Comparison of ENCODE assay signal across 25 mouse cellular contexts in the genomic region with DNA sequence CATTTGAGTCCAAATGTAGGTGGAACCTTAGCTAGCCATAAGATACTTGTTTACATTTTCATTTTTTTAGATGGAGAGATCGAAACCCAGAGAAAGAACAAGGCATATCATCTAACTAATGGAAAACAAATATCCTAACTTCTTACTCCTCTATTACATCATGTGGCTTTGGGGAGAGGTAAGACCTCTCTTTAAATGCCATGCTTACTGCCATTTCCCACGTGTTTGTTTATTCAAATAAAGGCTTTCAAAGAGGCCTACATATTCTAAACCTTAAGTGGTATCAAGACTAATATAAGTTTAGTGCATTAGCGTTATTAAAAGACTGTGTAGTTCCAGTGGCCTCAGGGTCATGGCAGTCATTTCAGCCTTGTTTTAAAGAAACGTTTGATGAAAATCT.
"Had no signal": no experiment of that assay in that cellular context is flagged by ENCODE, and none has a peak within 500 bp of the region (broad histone marks: within the 10 kb centered on the region; RNA-seq: fewer than 3 reads in every experiment).

No protein-coding gene starts in this region.

- H3K36me3 ChIP-seq: embryonic facial prominence, embryonic 10.5 days; embryonic facial prominence, embryonic 12.5 days; embryonic facial prominence, embryonic 13.5 days; embryonic facial prominence, embryonic 15.5 days; forebrain, embryonic 10.5 days; forebrain, embryonic 12.5 days; forebrain, embryonic 15.5 days had no signal

- ATAC-seq: forebrain, embryonic 13.5 days; forebrain, embryonic 15.5 days; forebrain, embryonic 16.5 days; forebrain, postnatal 0 days had no signal

- H3K27ac ChIP-seq: embryonic facial prominence, embryonic 10.5 days; embryonic facial prominence, embryonic 12.5 days; embryonic facial prominence, embryonic 13.5 days; embryonic facial prominence, embryonic 15.5 days; forebrain, embryonic 12.5 days; forebrain, embryonic 13.5 days; forebrain, embryonic 15.5 days; gastrocnemius, adult 2 months; heart, adult 2 months had no signal

- DNase-seq: cerebellum, adult 9-10 months; cerebellum, adult 9-11 months; cerebellum, postnatal 10 days; cerebellum, postnatal 14 days; cerebellum, postnatal 25 days; cerebellum, postnatal 36 days; forebrain, postnatal 0 days; gastrocnemius, adult 2 months; gastrocnemius, postnatal 10 days; gastrocnemius, postnatal 14 days; gastrocnemius, postnatal 25 days; gastrocnemius, postnatal 36 days; heart, adult 11 months; heart, adult 18-20 months; heart, adult 2 months had no signal

- H3K27me3 ChIP-seq: embryonic facial prominence, embryonic 12.5 days; embryonic facial prominence, embryonic 13.5 days; embryonic facial prominence, embryonic 15.5 days; forebrain, embryonic 12.5 days; forebrain, embryonic 15.5 days had no signal

- H3K9me3 ChIP-seq: embryonic facial prominence, embryonic 10.5 days; embryonic facial prominence, embryonic 12.5 days; embryonic facial prominence, embryonic 13.5 days; embryonic facial prominence, embryonic 15.5 days; forebrain, embryonic 10.5 days; forebrain, embryonic 12.5 days; forebrain, embryonic 13.5 days; forebrain, embryonic 15.5 days had no signal

- H3K9ac ChIP-seq: embryonic facial prominence, embryonic 12.5 days; embryonic facial prominence, embryonic 13.5 days; embryonic facial prominence, embryonic 15.5 days; forebrain, embryonic 12.5 days; forebrain, embryonic 13.5 days; forebrain, embryonic 15.5 days; forebrain, postnatal 0 days had no signal

- H3K4me2 ChIP-seq: embryonic facial prominence, embryonic 12.5 days; embryonic facial prominence, embryonic 13.5 days; embryonic facial prominence, embryonic 15.5 days; forebrain, embryonic 12.5 days; forebrain, embryonic 13.5 days; forebrain, embryonic 15.5 days had no signal

- H3K4me3 ChIP-seq: embryonic facial prominence, embryonic 10.5 days; embryonic facial prominence, embryonic 12.5 days; embryonic facial prominence, embryonic 13.5 days; embryonic facial prominence, embryonic 15.5 days; erythroblast, embryonic 14.5 days; forebrain, embryonic 10.5 days; forebrain, embryonic 12.5 days; forebrain, embryonic 13.5 days; forebrain, embryonic 15.5 days; gastrocnemius, adult 2 months; heart, adult 2 months had no signal
